Mouse (Mus musculus) c-Kit-negative CD71-positive TER-119-positive erythroid progenitor cells, embryonic 14.5 days (primary cell): ENCODE results near the gene Ceacam19.

Experiments used
- DNase-seq: peaks from one replicate; pipeline ENCODE4 v3.0.0-alpha.2; 2013; ENCODE audit warnings: low read depth, low spot score

The Ceacam19 gene

DNA sequence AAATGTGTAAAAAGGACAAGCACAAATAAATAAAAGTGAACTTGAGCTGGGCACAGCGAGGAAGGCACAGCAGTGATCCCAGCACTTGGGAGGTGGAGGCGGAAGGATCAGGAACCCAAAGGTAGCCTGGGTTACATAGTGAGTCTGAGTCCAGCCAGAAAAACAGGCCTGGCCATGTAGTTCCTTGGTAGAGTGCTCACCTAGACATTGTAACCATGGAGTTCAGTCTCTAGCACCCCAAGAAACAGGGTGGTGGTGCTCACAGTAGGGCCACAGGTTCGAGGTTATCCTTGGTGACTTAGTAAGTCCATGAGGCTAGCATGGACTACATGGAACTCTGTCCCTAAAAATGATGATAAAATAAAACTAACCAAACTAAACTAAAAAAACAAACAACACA lies 46.8 kb downstream of the Ceacam19 start:
- no peak for DNase-seq

DNA sequence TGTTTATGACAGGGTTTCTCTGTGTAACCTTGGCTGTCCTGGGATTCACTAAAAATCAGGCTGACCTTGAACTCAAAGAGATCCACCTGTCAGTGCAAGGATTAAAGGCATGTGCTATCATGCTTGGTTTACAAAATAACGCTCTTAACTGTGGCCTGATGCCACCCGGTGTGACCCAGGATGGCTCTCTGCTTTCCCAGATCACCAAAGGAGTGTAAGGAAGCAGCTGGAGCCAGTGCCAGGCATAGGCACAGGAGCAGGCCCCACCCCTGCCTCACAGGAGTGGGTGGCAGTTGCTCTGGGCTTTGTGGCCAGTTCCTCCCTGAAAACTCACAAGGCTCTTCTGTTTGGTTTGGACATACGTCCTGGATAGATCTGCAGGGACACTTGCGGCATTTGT lies 47.4 kb downstream of the Ceacam19 start:
- DNase-seq, result no peak

DNA sequence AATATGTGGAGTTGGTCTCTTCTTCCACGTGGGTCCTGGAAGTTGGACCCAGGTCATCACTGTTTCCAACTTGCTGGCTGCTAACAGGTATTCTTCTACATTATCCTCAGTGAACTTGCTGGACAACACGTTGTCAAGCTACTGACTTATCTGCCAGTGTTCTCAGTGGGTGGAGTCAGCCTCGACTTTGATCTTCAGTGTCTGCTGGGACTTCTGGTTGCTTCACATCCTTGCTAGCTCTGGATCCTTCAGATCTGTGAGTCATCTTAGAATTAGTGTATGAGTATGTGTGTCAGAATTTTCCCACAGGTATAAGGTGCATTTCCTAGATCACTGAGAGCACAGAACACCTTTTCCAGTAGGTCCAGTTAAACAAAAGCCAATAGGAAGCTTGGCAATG lies 50.9 kb downstream of the Ceacam19 start:
- no peak for DNase-seq

DNA sequence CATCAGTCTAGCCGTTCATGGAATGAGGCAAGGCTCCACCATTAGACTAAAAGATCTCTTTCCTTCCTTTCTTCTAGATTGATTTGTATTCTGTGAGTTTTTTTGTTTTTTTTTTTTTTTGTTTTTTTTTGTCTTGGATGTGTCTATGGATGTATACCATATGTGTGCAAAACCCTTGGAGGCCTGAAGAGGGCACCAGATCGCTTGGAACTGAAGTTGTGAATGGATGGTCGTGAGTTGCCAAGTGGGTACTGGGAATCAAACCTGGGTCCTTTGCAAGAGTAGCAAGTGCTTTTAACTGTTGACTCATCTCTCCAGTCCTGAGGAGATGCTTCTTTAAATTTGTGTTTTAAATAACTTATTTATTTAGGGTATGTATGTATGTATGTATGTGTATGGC lies 53.7 kb downstream of the Ceacam19 start:
- DNase-seq, result no peak

DNA sequence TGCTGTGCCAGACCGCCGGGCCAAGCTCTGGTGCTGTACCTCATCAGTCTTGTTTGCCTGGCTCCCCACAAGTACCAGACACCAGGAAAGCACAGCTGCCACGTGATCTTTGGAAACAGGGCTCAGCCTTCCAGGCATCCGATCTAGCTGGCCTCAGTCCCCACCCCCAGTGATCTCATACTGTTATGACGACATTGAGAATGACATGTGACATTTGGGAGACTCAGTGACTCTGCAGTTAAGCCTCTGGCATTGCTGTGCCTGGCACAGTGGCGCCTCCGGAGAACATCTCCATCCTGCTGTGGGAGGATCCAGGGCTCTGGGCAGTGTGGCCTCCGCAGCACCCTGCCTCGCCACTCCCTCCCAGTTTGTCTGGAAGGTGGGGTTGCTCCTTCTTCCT lies 55.9 kb downstream of the Ceacam19 start:
- DNase-seq, result no peak

DNA sequence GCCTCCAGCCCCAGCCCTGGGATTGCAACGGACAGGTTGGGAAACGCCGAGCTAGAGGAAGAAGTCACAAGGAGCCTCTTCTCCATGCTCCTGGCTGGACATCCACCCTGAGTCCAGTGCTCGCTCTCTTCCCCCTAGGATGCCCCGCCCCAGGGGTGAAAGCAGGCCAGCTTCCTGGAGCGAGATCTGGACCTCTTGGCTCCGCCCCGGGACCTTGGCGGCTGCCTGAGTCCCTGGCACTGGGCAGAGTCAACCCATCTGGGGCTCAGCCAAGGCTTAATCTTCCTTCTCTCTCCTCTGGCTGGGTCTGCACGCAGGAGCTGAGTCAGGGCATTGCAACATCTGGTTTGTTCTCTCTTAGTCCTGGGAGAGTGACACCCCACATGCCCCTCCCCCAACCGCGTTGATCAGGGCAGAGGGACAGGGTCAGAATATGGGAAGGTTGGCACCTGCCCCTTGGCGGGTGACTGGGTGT lies 57.0 kb downstream of the Ceacam19 start:
- DNase-seq, result no peak

DNA sequence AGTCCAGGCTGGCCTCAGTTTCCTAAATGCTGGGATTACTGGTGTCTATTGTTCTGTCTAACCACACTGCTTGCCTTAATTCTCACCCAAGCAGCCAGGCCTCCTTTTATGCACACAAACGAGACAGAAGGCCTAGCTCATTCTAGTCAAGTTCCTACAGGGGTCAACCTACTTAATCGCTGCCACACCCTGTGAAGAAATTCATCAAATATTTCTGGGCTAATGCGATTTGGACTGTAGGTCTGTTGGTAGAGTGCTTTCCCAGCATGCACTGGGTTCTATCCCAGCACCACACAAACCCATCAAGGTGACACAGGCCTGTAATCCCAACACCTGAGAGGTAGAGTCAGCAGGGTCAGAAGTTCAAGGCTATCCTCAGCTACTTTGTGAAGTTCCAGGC lies 58.1 kb downstream of the Ceacam19 start:
- DNase-seq, result no peak

DNA sequence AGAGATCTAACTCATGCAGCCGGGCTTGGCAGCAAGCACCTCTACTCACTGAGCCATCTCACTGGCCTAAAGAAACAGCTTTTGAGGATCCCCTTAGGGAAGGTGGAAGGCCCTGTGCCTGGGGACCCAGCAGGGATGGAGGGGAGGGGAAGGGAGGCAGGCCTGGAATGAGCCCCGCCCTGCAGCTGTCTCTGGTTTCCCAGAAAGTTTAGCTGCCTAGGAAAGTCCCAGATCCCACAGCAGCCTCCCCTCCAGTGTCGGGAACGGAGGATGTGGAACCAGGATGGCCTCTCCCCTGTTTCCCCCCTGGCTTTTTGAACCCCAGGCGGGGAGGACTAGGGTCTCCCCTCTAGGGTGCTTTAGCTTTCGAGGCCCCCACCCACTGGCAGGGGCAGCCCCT lies 61.0 kb downstream of the Ceacam19 start:
- DNase-seq, result no peak
